8 mouse cellular contexts compared by ENCODE assay signal in the genomic region with DNA sequence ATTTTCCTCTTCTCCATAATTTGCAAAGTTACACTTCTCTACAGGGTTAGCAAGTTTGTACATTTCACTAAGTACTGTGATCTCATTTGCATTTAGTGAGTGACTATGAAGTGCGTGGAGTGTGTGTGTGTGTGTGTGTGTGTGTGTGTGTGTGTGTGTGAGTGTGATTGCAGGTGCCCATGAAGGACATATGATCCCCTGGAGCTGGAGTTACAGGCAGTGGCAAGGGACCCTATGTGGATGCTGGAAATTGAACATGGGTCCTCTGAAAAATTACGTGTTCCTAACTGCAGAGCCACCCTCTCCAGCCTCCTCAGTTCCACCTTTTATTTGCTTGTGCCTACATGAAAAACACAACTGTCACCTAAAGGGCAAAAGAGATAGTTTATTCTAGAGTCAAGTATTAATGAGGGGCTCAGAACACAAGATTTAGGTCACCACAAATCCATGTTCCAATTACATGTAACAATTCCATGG. TPM values are rescaled to one million over a fixed set of nuclear protein-coding genes. Genes with fewer than 3 reads are reported as not detected.
DNase-seq lines count a peak whose midpoint lies in the region; ATAC-seq and TF ChIP-seq lines count a peak whose summit lies in the region.

No protein-coding gene starts in this region.

- peak overlapping the region; percentile 18; the same call in 1 of the 2 replicates for H3K9ac ChIP-seq in lung, embryonic 16.5 days (ENCODE audit: low read length)
- no peak overlapping the region for H3K9ac ChIP-seq in limb, embryonic 11.5 days (ENCODE audit: low read length)

- no peak for DNase-seq in lung, postnatal 14 days
- DNase-seq in forebrain, embryonic 10.5 days (ENCODE audit: extremely low spot score, low spot score) = no peak
- no peak for DNase-seq in limb, embryonic 11.5 days (ENCODE audit: low spot score)
- DNase-seq in layer of hippocampus, adult 9-11 months = no peak
- DNase-seq in ovary, postnatal 10 days (ENCODE audit: low spot score) = no peak

- H3K4me2 ChIP-seq in lung, embryonic 16.5 days (ENCODE audit: low read depth, low read length) = peak overlapping the region; percentile 45
- H3K4me2 ChIP-seq in limb, embryonic 11.5 days (ENCODE audit: low read depth, severe bottlenecking) = 0 out of 2 replicates have a peak overlapping the region, but pooled peaks have one; percentile 19

- peak overlapping the region; percentile 60 for H3K4me3 ChIP-seq in lung, embryonic 16.5 days (ENCODE audit: low read length)
- peak overlapping the region; percentile 87 for H3K4me3 ChIP-seq in forebrain, embryonic 10.5 days
- H3K4me3 ChIP-seq in limb, embryonic 11.5 days (ENCODE audit: low read depth, low read length) = peak overlapping the region; percentile 67
- peak overlapping the region; percentile 27 for H3K4me3 ChIP-seq in olfactory bulb, adult 2 months (ENCODE audit: insufficient read depth, low read depth, low read length)

- peaks cover 8% of the 10 kb centered on the region for H3K4me1 ChIP-seq in lung, embryonic 16.5 days (replicated peaks; ENCODE audit: control insufficient read depth, insufficient read depth, low read length)
- peaks cover 10% of the 10 kb centered on the region for H3K4me1 ChIP-seq in forebrain, embryonic 10.5 days
- peaks cover 6% of the 10 kb centered on the region; the same call in 1 of the 2 replicates for H3K4me1 ChIP-seq in limb, embryonic 11.5 days (ENCODE audit: control insufficient read depth, insufficient read depth, low read length)
- H3K4me1 ChIP-seq in olfactory bulb, adult 2 months (ENCODE audit: control insufficient read depth, insufficient read depth, low read length) = peaks cover 4% of the 10 kb centered on the region; the same call in 1 of the 2 replicates

- H3K27ac ChIP-seq in lung, embryonic 16.5 days (ENCODE audit: low read length) = no peak overlapping the region
- H3K27ac ChIP-seq in forebrain, embryonic 10.5 days = peak overlapping the region; percentile 87; the same call in 1 of the 2 replicates
- H3K27ac ChIP-seq in limb, embryonic 11.5 days (replicated peaks; ENCODE audit: low read depth, low read length) = no peak overlapping the region
- H3K27ac ChIP-seq in olfactory bulb, adult 2 months (ENCODE audit: insufficient read depth, low read depth, low read length) = no peak overlapping the region

- H3K9me3 ChIP-seq in lung, embryonic 16.5 days (ENCODE audit: control insufficient read depth, low read length) = no peaks in the 10 kb centered on the region
- no peaks in the 10 kb centered on the region for H3K9me3 ChIP-seq in forebrain, embryonic 10.5 days
- no peaks in the 10 kb centered on the region for H3K9me3 ChIP-seq in limb, embryonic 11.5 days (ENCODE audit: control insufficient read depth, low read length)

- no peak for TF ChIP-seq CTCF in olfactory bulb, adult 2 months (IDR thresholded peaks at IDR 0.05; ENCODE audit: insufficient read depth, low read depth, low read length)

- peaks cover 13% of the 10 kb centered on the region; the same call in 1 of the 2 replicates for H3K36me3 ChIP-seq in lung, embryonic 16.5 days (ENCODE audit: control insufficient read depth, insufficient read depth, low read length)
- peaks cover 29% of the 10 kb centered on the region for H3K36me3 ChIP-seq in forebrain, embryonic 10.5 days (replicated peaks)
- peaks cover 2% of the 10 kb centered on the region; the same call in 1 of the 2 replicates for H3K36me3 ChIP-seq in limb, embryonic 11.5 days (ENCODE audit: control insufficient read depth, insufficient read depth, low read length)

- WGBS in lung, embryonic 16.5 days = 38% methylated on average over 2 of the region's 2 CpGs
- 38% methylated on average over 2 of the region's 2 CpGs for WGBS in forebrain, embryonic 10.5 days
- WGBS in limb, embryonic 11.5 days = 40% methylated on average over 2 of the region's 2 CpGs
- WGBS in olfactory bulb, adult 2 months = 34% methylated on average over 2 of the region's 2 CpGs

- TF ChIP-seq POLR2A in olfactory bulb, adult 2 months (IDR thresholded peaks at IDR 0.05; ENCODE audit: insufficient read depth, low read depth, low read length) = no peak

- ATAC-seq in lung, embryonic 16.5 days (ENCODE audit: low read depth) = peak; percentile 56
- ATAC-seq in limb, embryonic 11.5 days (ENCODE audit: insufficient number of reproducible peaks, low FRiP score, low TSS enrichment, low read depth) = peak; percentile 69; the same call in 1 of the 2 replicates
- no peak for ATAC-seq in CD4-positive, CD25-positive, alpha-beta regulatory T cell, adult 4 months

- H3K27me3 ChIP-seq in lung, embryonic 16.5 days (ENCODE audit: control insufficient read depth, insufficient read depth, low read depth, low read length) = no peaks in the 10 kb centered on the region
- no peaks in the 10 kb centered on the region for H3K27me3 ChIP-seq in forebrain, embryonic 10.5 days (ENCODE audit: poor library complexity, severe bottlenecking)
- no peaks in the 10 kb centered on the region for H3K27me3 ChIP-seq in limb, embryonic 11.5 days (ENCODE audit: control insufficient read depth, insufficient read depth, low read length)

RNA-seq across cellular contexts. Expression of a gene that starts 0.3 kb away (rescaled TPM):
- polyA plus RNA-seq in lung, embryonic 16.5 days (2015; fragmentation: Nextera tagmentation; extraction: Ambion mirVana) = 32.4 and 44.3 TPM in 2 replicates
- polyA plus RNA-seq in forebrain, embryonic 10.5 days (2016; fragmentation: Nextera tagmentation; extraction: Ambion mirVana) = 65.8 and 68.6 TPM in 2 replicates
- 66.4 and 72.7 TPM in 2 replicates for polyA plus RNA-seq in limb, embryonic 11.5 days (2014; fragmentation: Nextera tagmentation; extraction: Ambion mirVana)
- polyA plus RNA-seq in olfactory bulb, adult 2 months (2012; ENCODE audit: insufficient read depth, insufficient read length, low replicate concordance, missing spikeins) = not detected in 2 replicates
- polyA plus RNA-seq in CD4-positive, CD25-positive, alpha-beta regulatory T cell, adult 4 months (2017; shearing (Covaris generic)) = 10 to 100 TPM; 68.0 to 72.1 TPM

RNA-seq across cellular contexts. Expression of a gene that starts 42.6 kb away (rescaled TPM):
- polyA plus RNA-seq in lung, embryonic 16.5 days (2015; fragmentation: Nextera tagmentation; extraction: Ambion mirVana) = 7.5 and 8.6 TPM in 2 replicates
- polyA plus RNA-seq in forebrain, embryonic 10.5 days (2016; fragmentation: Nextera tagmentation; extraction: Ambion mirVana) = 11.5 and 14.0 TPM in 2 replicates
- 18.8 and 21.2 TPM in 2 replicates for polyA plus RNA-seq in limb, embryonic 11.5 days (2014; fragmentation: Nextera tagmentation; extraction: Ambion mirVana)
- not detected in 2 replicates for polyA plus RNA-seq in olfactory bulb, adult 2 months (2012; ENCODE audit: insufficient read depth, insufficient read length, low replicate concordance, missing spikeins)
- polyA plus RNA-seq in CD4-positive, CD25-positive, alpha-beta regulatory T cell, adult 4 months (2017; shearing (Covaris generic)) = 1 to 10 TPM; 3.6 to 6.6 TPM

Comparison
In these comparisons a context has a peak if more than half of its experiments do, and no peak if none do; other contexts are left out.
1. H3K4me3 ChIP-seq: peak in every context shown above with its lines; median percentile 87 in forebrain, embryonic 10.5 days; 67 in limb, embryonic 11.5 days; 60 in lung, embryonic 16.5 days; 27 in olfactory bulb, adult 2 months.